Mouse (Mus musculus): ENCODE data around the gene 2310030G06Rik. TPM values are rescaled to one million over a fixed set of nuclear protein-coding genes. Genes with fewer than 3 reads are reported as not detected.

The 2310030G06Rik gene
- polyA plus RNA-seq, 1 experiment from 2014 or later: 11.6 TPM

GRCm38 (mm10) chr9:50738914-50739870, 7.1 kb downstream of the 2310030G06Rik start, which contains the start of gene Dixdc1:
Dixdc1 (minus strand) TSS chr9:50739517.
- Histone ChIP-seq H3K9me3 (ENCODE audit: low read length) (no peaks in the 10 kb centered on the region), H3K36me3 (replicated peaks; ENCODE audit: insufficient read depth, low read length) (no peaks in the 10 kb centered on the region; the same call in 1 of the 2 replicates), H3K4me3 (ENCODE audit: low read depth, low read length) (peak within 1 kb of the TSS; percentile 26; the same call in 1 of the 2 replicates), H3K4me1 (ENCODE audit: insufficient read depth) (peaks cover 2% of the 10 kb centered on the region), H3K9ac (replicated peaks) (no peak within 1 kb of the TSS), H3K4me2 (ENCODE audit: low read depth, low read length) (peak within 1 kb of the TSS; percentile 69), H3K27me3 (ENCODE audit: insufficient read depth, low read length) (no peaks in the 10 kb centered on the region), H3K27ac (ENCODE audit: low read depth) (peak within 1 kb of the TSS; percentile 8; the same call in 1 of the 2 replicates)
- DNase-seq (peak; percentile 93), ATAC-seq (peak; percentile 100)
- 11% methylated on average over 36 of the region's 36 CpGs for WGBS (ENCODE audit: insufficient replicate concordance)
- no peak for TF ChIP-seq EP300 (IDR thresholded peaks at IDR 0.05; ENCODE audit: low read depth)
- TF ChIP-seq CTCF (IDR thresholded peaks at IDR 0.05; ENCODE audit: low read depth): no peak

- Histone ChIP-seq H3K4me3 (ENCODE audit: low read depth, low read length) (no peak overlapping the region), H3K4me2 (ENCODE audit: low read depth, low read length) (no peak overlapping the region), H3K9ac (replicated peaks) (no peak overlapping the region), H3K27me3 (ENCODE audit: insufficient read depth, low read length) (no peaks in the 10 kb centered on the region), H3K36me3 (replicated peaks; ENCODE audit: insufficient read depth, low read length) (no peaks in the 10 kb centered on the region), H3K4me1 (ENCODE audit: insufficient read depth) (peaks cover 2% of the 10 kb centered on the region), H3K27ac (ENCODE audit: low read depth) (no peak overlapping the region), H3K9me3 (ENCODE audit: low read length) (no peaks in the 10 kb centered on the region)
- ATAC-seq (no peak), DNase-seq (peak; percentile 54)
- WGBS (ENCODE audit: insufficient replicate concordance): 1% methylated on average over 9 of the region's 9 CpGs
- TF ChIP-seq EP300 (IDR thresholded peaks at IDR 0.05; ENCODE audit: low read depth) (no peak), CTCF (IDR thresholded peaks at IDR 0.05; ENCODE audit: low read depth) (peak; percentile 82)
Measured at GRCm38 (mm10) chr9:50734989-50735388, 11.3 kb downstream of the 2310030G06Rik start.

GRCm38 (mm10) chr9:50732560-50732959, 13.8 kb downstream of the 2310030G06Rik start:
- DNase-seq (no peak), ATAC-seq (no peak)
- Histone ChIP-seq H3K4me2 (ENCODE audit: low read depth, low read length) (no peak overlapping the region), H3K9ac (replicated peaks) (no peak overlapping the region), H3K36me3 (replicated peaks; ENCODE audit: insufficient read depth, low read length) (no peaks in the 10 kb centered on the region), H3K27ac (ENCODE audit: low read depth) (no peak overlapping the region), H3K9me3 (ENCODE audit: low read length) (no peaks in the 10 kb centered on the region), H3K4me3 (ENCODE audit: low read depth, low read length) (no peak overlapping the region), H3K27me3 (ENCODE audit: insufficient read depth, low read length) (peaks cover 5% of the 10 kb centered on the region), H3K4me1 (ENCODE audit: insufficient read depth) (peaks cover 4% of the 10 kb centered on the region; the same call in 1 of the 2 replicates)
- TF ChIP-seq CTCF (IDR thresholded peaks at IDR 0.05; ENCODE audit: low read depth): no peak
- no peak for TF ChIP-seq EP300 (IDR thresholded peaks at IDR 0.05; ENCODE audit: low read depth)
- WGBS (ENCODE audit: insufficient replicate concordance): 45% methylated on average over 4 of the region's 4 CpGs

- no peak for DNase-seq
- WGBS (ENCODE audit: insufficient replicate concordance): 25% methylated on average over 4 of the region's 4 CpGs
Measured at GRCm38 (mm10) chr9:50729600-50729999, 16.7 kb downstream of the 2310030G06Rik start.

DNA sequence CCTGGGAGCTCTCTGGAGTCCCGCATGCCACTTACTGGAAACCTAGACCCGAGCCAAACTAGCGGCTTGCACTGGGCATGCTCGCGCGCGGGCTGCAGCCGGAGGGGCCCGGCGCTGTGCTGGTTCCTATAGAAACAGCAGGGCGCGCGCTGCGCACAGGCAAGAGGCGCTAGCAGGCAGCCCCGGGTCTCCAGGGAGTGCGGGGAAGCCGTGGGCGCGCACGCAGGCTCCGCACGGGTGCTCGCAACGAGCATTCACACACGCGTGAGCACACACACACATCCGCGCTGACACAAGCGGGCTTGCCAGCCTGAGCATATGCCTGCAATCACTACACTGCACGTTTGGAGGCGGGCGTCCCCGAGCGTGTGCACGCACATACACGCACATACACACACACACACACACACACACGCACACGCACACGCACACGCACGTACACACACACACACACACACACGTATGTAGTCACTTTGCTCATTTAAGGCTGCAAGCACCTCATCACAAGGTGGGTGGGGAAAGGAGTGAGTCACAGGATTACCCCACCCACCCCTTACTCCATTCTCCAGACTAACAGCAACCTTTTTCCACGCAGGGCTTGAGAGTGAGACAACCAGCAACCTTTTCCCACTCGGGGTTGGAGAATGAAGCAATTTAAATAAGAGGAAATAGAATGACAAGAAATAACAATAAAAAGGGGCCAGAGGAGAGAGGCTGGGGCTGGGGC, 18.2 kb downstream of the 2310030G06Rik start:
- H3K36me3 ChIP-seq (replicated peaks; ENCODE audit: insufficient read depth, low read length): no peaks in the 10 kb centered on the region
- peak overlapping the region; percentile 41; the same call in 1 of the 2 replicates for H3K9ac ChIP-seq (replicated peaks)
- DNase-seq: peak; percentile 52
- H3K4me2 ChIP-seq (ENCODE audit: low read depth, low read length): peak overlapping the region; percentile 84
- peak; percentile 64 for ATAC-seq
- peaks cover 11% of the 10 kb centered on the region for H3K4me1 ChIP-seq (ENCODE audit: insufficient read depth)
- H3K4me3 ChIP-seq (ENCODE audit: low read depth, low read length): peak overlapping the region; percentile 48
- H3K27me3 ChIP-seq (ENCODE audit: insufficient read depth, low read length): peaks cover 14% of the 10 kb centered on the region
- H3K9me3 ChIP-seq (ENCODE audit: low read length): no peaks in the 10 kb centered on the region
- WGBS (ENCODE audit: insufficient replicate concordance): under 1% methylated on average over 45 of the region's 45 CpGs
- no peak overlapping the region for H3K27ac ChIP-seq (ENCODE audit: low read depth)
- no peak for TF ChIP-seq CTCF (IDR thresholded peaks at IDR 0.05; ENCODE audit: low read depth)
- TF ChIP-seq EP300 (IDR thresholded peaks at IDR 0.05; ENCODE audit: low read depth): no peak

More at GRCm38 (mm10) chr9:50729600-50729999, 16.7 kb downstream of the 2310030G06Rik start:
- TF ChIP-seq CTCF (IDR thresholded peaks at IDR 0.05; ENCODE audit: low read depth): no peak
- TF ChIP-seq EP300 (IDR thresholded peaks at IDR 0.05; ENCODE audit: low read depth): no peak
- Histone ChIP-seq H3K27ac (ENCODE audit: low read depth) (no peak overlapping the region), H3K4me1 (ENCODE audit: insufficient read depth) (peaks cover 7% of the 10 kb centered on the region), H3K36me3 (replicated peaks; ENCODE audit: insufficient read depth, low read length) (no peaks in the 10 kb centered on the region), H3K27me3 (ENCODE audit: insufficient read depth, low read length) (peaks cover 14% of the 10 kb centered on the region), H3K9ac (replicated peaks) (no peak overlapping the region), H3K4me3 (ENCODE audit: low read depth, low read length) (no peak overlapping the region), H3K4me2 (ENCODE audit: low read depth, low read length) (no peak overlapping the region), H3K9me3 (ENCODE audit: low read length) (no peaks in the 10 kb centered on the region)
- ATAC-seq: no peak
